Mouse (Mus musculus): ENCODE results near the gene Car10.

Car10 gene

GRCm38 (mm10) chr11:93500442-93500841 lies 402.6 kb downstream of the Car10 start:
- peak; percentile 45 for DNase-seq (ENCODE audit: low spot score)

GRCm38 (mm10) chr11:93501671-93502070 lies 403.8 kb downstream of the Car10 start:
- no peak for DNase-seq (ENCODE audit: low spot score)

- no peak for DNase-seq (ENCODE audit: low spot score)
Measured at GRCm38 (mm10) chr11:93502864-93503263, 405.0 kb downstream of the Car10 start.

- DNase-seq (ENCODE audit: low spot score): peak; percentile 21
Measured at GRCm38 (mm10) chr11:93503469-93503868, 405.6 kb downstream of the Car10 start.

- no peak for DNase-seq (ENCODE audit: low spot score)
Measured at GRCm38 (mm10) chr11:93509527-93510235, 411.9 kb downstream of the Car10 start.

- no peak for DNase-seq (ENCODE audit: low spot score)
Measured at GRCm38 (mm10) chr11:93512843-93513242, 415.0 kb downstream of the Car10 start.

GRCm38 (mm10) chr11:93514396-93514795 lies 416.6 kb downstream of the Car10 start:
- DNase-seq (ENCODE audit: low spot score): no peak

- no peak for DNase-seq (ENCODE audit: low spot score)
Measured at GRCm38 (mm10) chr11:93515566-93515965, 417.7 kb downstream of the Car10 start.

GRCm38 (mm10) chr11:93516216-93516615 lies 418.4 kb downstream of the Car10 start:
- no peak for DNase-seq (ENCODE audit: low spot score)

- DNase-seq (ENCODE audit: low spot score): no peak
Measured at GRCm38 (mm10) chr11:93516946-93517345, 419.1 kb downstream of the Car10 start.

GRCm38 (mm10) chr11:93522501-93522900 lies 424.7 kb downstream of the Car10 start:
- DNase-seq (ENCODE audit: low spot score): no peak

GRCm38 (mm10) chr11:93525921-93526320 lies 428.1 kb downstream of the Car10 start:
- DNase-seq (ENCODE audit: low spot score): no peak

GRCm38 (mm10) chr11:93531029-93531680 lies 433.3 kb downstream of the Car10 start:
- no peak for DNase-seq (ENCODE audit: low spot score)

- no peak for DNase-seq (ENCODE audit: low spot score)
Measured at GRCm38 (mm10) chr11:93536244-93536643, 438.4 kb downstream of the Car10 start.

- DNase-seq (ENCODE audit: low spot score): no peak
Measured at GRCm38 (mm10) chr11:93548904-93549303, 451.1 kb downstream of the Car10 start.

- peak; percentile 79 for DNase-seq (ENCODE audit: low spot score)
Measured at GRCm38 (mm10) chr11:93550908-93551307, 453.1 kb downstream of the Car10 start.

- no peak for DNase-seq (ENCODE audit: low spot score)
Measured at GRCm38 (mm10) chr11:93559118-93559517, 461.3 kb downstream of the Car10 start.

GRCm38 (mm10) chr11:93560570-93560969 lies 462.7 kb downstream of the Car10 start:
- no peak for DNase-seq (ENCODE audit: low spot score)

- no peak for DNase-seq (ENCODE audit: low spot score)
Measured at GRCm38 (mm10) chr11:93562330-93562865, 464.6 kb downstream of the Car10 start.

- DNase-seq (ENCODE audit: low spot score): no peak
Measured at GRCm38 (mm10) chr11:93565756-93566155, 467.9 kb downstream of the Car10 start.

- DNase-seq (ENCODE audit: low spot score): no peak
Measured at GRCm38 (mm10) chr11:93571917-93572641, 474.3 kb downstream of the Car10 start.

- no peak for DNase-seq (ENCODE audit: low spot score)
Measured at GRCm38 (mm10) chr11:93577441-93577840, 479.6 kb downstream of the Car10 start.

GRCm38 (mm10) chr11:93579626-93580025 lies 481.8 kb downstream of the Car10 start:
- DNase-seq (ENCODE audit: low spot score): no peak

Measured in retina, embryonic 14.5 days (tissue).